Mouse (Mus musculus) left cerebral cortex, adult 6 months (tissue): ENCODE results near the gene Gm8926. TPM values are rescaled to one million over a fixed set of nuclear protein-coding genes. Genes with fewer than 3 reads are reported as not detected.

Source experiments
- long read RNA-seq, 2 experiments: library from polyadenylated mRNA; unstranded; transcript quantifications; one replicate each; pipeline ENCODE4 v2.0.0; 2019 to 2020
- polyA plus RNA-seq: library from polyadenylated mRNA; unstranded; fragments of <200 nt; fragmentation: Nextera tagmentation; gene quantifications from 2 replicates; pipeline ENCODE4 v1.2.3, GENCODE M21; 2021

Gene Gm8926
- not detected in 2 replicates for polyA plus RNA-seq
- long read RNA-seq, experiment 1: 0 reads
- long read RNA-seq, experiment 2: 0 reads

DNA sequence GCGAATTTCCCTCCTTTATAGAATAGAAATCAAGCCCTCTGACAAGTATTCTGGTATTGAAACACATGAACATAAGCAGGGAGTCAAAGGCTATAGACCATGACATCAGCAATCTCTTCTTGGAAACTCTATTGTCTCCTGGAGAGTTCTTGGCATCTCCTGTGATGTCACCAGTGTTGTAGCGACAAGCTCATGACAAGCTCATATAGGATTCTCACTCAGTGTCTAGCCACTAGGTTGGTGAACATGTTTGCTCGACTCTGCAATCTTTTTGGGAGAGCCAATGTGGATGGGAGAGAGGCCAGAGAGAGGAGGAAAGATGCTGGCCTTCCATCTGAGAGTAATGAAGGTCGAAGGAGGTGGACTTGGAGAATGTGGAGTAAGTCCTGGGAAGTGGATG lies at the start of gene Gm8926:
TSS of gene Gm8926 (plus strand) at position 301 of the 400 bp plus-strand sequence.

Other genes starting within 250 kb of the Gm8926 start
- gene Gm6460, start 175.6 kb upstream of the Gm8926 start, polyA plus RNA-seq: not detected in 2 replicates
- not detected in 2 replicates for gene Gm8922, start 88.6 kb upstream of the Gm8926 start, polyA plus RNA-seq
- gene Gm6465, start 75.0 kb downstream of the Gm8926 start, polyA plus RNA-seq: not detected in 2 replicates
- not detected in 2 replicates for gene 4933402N22Rik, start 147.5 kb downstream of the Gm8926 start, polyA plus RNA-seq